Mouse (Mus musculus) forebrain, postnatal 0 days (tissue): ENCODE data around the gene Arhgap24. TPM values are rescaled to one million over a fixed set of nuclear protein-coding genes. Genes with fewer than 3 reads are reported as not detected.

Source experiments
- ATAC-seq: fragments of 200-750 bp; cut with Nextera tagmentation; 2 replicates; pipeline ENCODE4 v1.8.0; 2017; ENCODE audit warnings: mild to moderate bottlenecking, moderate library complexity
- DNase-seq: peaks from one replicate; pipeline ENCODE4 v3.0.0-alpha.2; 2015
- H3K27ac ChIP-seq: fragments of 300-500 bp; sonication (generic); 2 replicates; pipeline ENCODE4 v1.5.1; 2014; ENCODE audit warnings: low read depth, mild to moderate bottlenecking, antibody characterized with exemption, low read length, moderate library complexity, mixed read lengths
- H3K27me3 ChIP-seq: fragments of 300-500 bp; sonication (generic); 2 replicates; pipeline ENCODE4 v1.6.1; 2014; ENCODE audit warnings: mild to moderate bottlenecking, low read length, mixed read lengths; ENCODE audit not compliant: insufficient read depth
- H3K36me3 ChIP-seq: fragments of 300-500 bp; sonication (generic); 2 replicates; pipeline ENCODE4 v1.6.1; 2014; ENCODE audit warnings: mild to moderate bottlenecking, moderate library complexity; ENCODE audit not compliant: insufficient read depth
- H3K4me1 ChIP-seq: fragments of 300-500 bp; sonication (generic); 2 replicates; pipeline ENCODE4 v1.6.1; 2014; ENCODE audit warnings: antibody characterized with exemption; ENCODE audit not compliant: insufficient read depth
- H3K4me2 ChIP-seq: fragments of 300-500 bp; sonication (generic); 2 replicates; pipeline ENCODE4 v1.6.1; 2014; ENCODE audit warnings: low read depth, mild to moderate bottlenecking, moderate library complexity
- H3K4me3 ChIP-seq: fragments of 300-500 bp; sonication (generic); 2 replicates; pipeline ENCODE4 v1.5.1; 2014; ENCODE audit warnings: low read depth, low read length, mixed read lengths
- H3K9ac ChIP-seq: fragments of 300-500 bp; sonication (generic); 2 replicates; pipeline ENCODE4 v1.6.1; 2014; ENCODE audit warnings: mild to moderate bottlenecking
- H3K9me3 ChIP-seq: fragments of 300-500 bp; sonication (generic); 2 replicates; pipeline ENCODE4 v1.6.1; 2016; ENCODE audit warnings: low read length
- CTCF ChIP-seq: sonication (generic); IDR thresholded peaks from 2 replicates; pipeline ENCODE4 v1.5.1; 2016; ENCODE audit warnings: antibody characterized with exemption, control low read depth, low read depth
- WGBS: fragments of 180-500 bp; shearing (Covaris S2); extraction: QIAGEN DNeasy Blood & Tissue Kit; methylation state at CpG from one replicate; pipeline ENCODE4 v1.1.7; 2014; 5-methylcytosine and 5-hydroxymethylcytosine counted together
- polyA plus RNA-seq: library from polyadenylated mRNA; unstranded; fragments of >200 nt; fragmentation: Nextera tagmentation; extraction: Ambion mirVana; gene quantifications from 2 replicates; pipeline ENCODE4 v1.2.1, GENCODE M21; 2015
- total RNA-seq: library from RNA; depleted of rRNA; stranded (reverse); fragments of >200 nt; gene quantifications from 2 replicates; pipeline ENCODE4 v1.2.3, GENCODE M21; 2014

The Arhgap24 gene
- total and polyA plus RNA-seq, 2 experiments from 2014 or later = 6.0 to 8.6 TPM

DNA sequence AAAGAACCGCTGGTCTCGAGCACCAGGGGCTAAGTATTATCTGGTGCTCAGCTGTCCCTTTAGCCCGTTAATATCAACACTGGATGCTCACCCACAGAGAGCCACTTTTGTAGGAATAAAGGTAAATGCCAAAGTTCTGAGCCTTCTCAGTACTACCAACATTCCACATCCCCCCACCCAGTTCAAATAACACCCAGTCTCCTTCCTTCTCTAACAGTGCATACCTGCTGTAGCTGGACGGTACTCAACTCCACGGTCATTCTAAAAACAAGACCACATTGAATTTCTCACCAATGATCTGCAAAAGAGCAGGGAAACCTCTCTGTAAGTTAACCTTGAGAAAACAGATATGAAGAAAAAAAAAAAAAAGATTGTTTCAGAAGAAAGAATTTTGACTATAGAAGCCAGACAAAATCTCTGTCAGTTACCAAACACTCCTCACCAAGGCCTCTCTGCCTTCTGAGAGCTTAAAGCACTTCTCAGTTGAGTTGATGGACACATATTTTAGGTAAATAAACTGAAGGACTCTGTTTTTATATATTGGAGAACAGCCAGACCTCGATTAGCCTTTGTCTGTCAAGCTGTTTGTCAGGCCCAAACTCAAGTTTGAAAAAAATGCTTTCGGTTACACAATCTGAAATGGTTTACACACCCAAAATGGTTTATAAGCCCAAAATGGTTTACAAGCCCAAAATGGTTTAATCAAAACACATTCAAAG is 29.0 kb upstream of the Arhgap24 start:
- Histone ChIP-seq H3K27ac (no peak overlapping the region), H3K9me3 (no peaks in the 10 kb centered on the region), H3K36me3 (no peaks in the 10 kb centered on the region), H3K4me2 (no peak overlapping the region), H3K4me1 (no peaks in the 10 kb centered on the region), H3K4me3 (no peak overlapping the region), H3K27me3 (no peaks in the 10 kb centered on the region), H3K9ac (no peak overlapping the region)
- ATAC-seq = no peak
- WGBS = 75% methylated on average over 7 of the region's 7 CpGs
- no peak for DNase-seq
- TF ChIP-seq CTCF = no peak

DNA sequence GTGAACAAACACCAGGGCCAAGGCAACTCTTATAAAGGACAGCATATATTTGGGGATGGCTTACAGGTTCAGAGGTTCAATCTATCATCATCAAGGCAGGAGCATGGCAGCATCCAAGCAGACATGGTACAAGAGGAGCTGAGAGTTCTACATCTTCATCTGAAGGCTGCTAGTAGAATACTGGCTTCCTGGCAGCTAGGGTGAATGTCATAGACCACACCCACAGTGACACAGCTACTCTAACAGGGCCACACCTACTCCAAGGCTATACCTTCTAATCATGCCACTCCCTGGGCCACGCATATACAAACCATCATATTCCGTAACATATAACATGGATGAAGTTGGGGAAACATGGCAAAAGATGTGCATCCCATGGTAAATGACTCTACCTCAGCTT is 27.9 kb upstream of the Arhgap24 start:
- Histone ChIP-seq H3K36me3 (no peaks in the 10 kb centered on the region), H3K9ac (no peak overlapping the region), H3K9me3 (no peaks in the 10 kb centered on the region), H3K4me2 (no peak overlapping the region), H3K4me1 (no peaks in the 10 kb centered on the region), H3K4me3 (no peak overlapping the region), H3K27ac (no peak overlapping the region), H3K27me3 (no peaks in the 10 kb centered on the region)
- ATAC-seq (no peak), DNase-seq (no peak)
- TF ChIP-seq CTCF = no peak
- 96% methylated on average over 2 of the region's 2 CpGs for WGBS

DNA sequence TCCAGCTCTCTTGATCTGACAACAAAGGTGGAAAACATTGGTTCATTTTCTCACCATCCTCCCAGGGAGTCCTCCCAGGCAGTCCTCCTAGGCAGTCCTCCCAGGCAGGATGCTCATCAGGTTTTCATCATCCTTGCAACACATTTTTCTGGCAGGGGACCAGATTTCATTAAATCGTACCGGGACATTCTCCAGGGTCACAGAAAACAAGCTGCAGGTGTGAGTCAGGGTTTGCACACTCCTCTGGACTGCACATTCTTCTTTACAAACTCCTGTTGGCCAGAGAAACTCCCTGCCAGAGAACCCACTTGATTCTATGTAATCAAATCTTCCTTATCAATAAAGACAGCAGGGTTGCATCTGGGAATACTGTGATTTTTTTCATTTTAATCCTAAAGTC is 25.9 kb upstream of the Arhgap24 start:
- no peak overlapping the region for H3K9ac ChIP-seq
- no peaks in the 10 kb centered on the region for H3K4me1 ChIP-seq
- no peak overlapping the region for H3K4me3 ChIP-seq
- no peak overlapping the region for H3K4me2 ChIP-seq
- no peak overlapping the region for H3K27ac ChIP-seq
- no peaks in the 10 kb centered on the region for H3K9me3 ChIP-seq
- H3K27me3 ChIP-seq = no peaks in the 10 kb centered on the region
- H3K36me3 ChIP-seq = no peaks in the 10 kb centered on the region
- 59% methylated on average over 2 of the region's 2 CpGs for WGBS
- TF ChIP-seq CTCF = no peak
- DNase-seq (no peak), ATAC-seq (no peak)

DNA sequence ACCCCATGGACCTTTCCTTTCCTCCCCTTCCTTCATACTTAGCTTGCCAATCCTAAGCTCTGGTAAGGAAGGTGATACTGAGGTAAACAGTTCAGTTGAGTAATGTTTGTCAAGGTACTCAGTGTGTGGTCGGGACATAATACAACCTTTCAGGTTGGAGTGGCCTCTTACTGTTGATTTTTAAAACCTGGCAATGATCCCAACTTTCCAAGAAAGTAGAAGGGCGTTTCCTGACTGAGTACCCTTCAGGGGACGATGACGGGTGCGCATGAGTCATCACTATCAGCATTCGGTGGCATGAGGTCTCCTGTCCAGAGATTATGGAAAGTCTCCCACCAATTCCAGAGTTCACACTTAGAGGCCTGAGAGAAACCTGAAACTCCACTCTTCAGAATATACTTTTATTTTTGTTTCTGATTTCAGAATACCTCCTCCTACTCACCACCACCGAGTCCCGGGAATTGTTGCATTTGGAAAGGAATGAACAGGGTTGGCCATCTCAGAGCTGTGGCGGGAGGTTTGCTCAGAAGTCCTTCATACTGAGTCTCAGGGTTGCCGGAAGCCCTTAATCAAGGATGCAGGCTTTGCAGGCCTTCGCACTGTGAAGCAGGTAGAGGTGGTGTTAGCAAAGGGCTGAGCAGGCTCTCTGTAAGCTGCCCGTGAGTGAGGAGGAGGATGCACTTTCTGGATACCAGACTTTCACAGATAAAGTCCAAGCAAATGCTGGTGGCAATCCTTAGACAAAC is 20.6 kb upstream of the Arhgap24 start:
- DNase-seq (no peak), ATAC-seq (no peak)
- no peak for TF ChIP-seq CTCF
- 85% methylated on average over 12 of the region's 12 CpGs for WGBS
- Histone ChIP-seq H3K27me3 (no peaks in the 10 kb centered on the region), H3K4me1 (no peaks in the 10 kb centered on the region), H3K9ac (no peak overlapping the region), H3K4me2 (no peak overlapping the region), H3K36me3 (no peaks in the 10 kb centered on the region), H3K4me3 (no peak overlapping the region), H3K9me3 (no peaks in the 10 kb centered on the region), H3K27ac (no peak overlapping the region)

DNA sequence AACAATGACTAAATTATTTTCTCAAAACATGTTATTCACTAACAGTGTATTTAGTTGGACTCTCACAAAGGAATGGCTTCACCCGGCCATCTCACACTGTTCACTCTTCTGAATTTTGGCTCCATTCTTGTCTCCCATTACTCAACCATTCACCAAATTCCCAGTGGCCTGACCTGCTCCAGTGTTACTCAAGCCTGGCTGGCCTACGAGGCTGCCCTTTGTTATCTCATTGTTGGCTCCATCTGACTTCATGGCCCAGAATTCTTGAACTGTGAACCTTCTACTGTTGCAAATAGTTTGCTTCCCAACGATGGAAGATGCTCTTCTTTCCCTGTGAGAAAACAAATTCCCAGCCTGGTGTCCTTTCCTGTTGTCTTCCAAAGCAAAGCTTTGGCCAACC is 18.2 kb upstream of the Arhgap24 start:
- H3K27me3 ChIP-seq = no peaks in the 10 kb centered on the region
- no peak overlapping the region for H3K4me3 ChIP-seq
- H3K27ac ChIP-seq = no peak overlapping the region
- no peak for DNase-seq
- H3K4me1 ChIP-seq = no peaks in the 10 kb centered on the region
- no peak overlapping the region for H3K4me2 ChIP-seq
- no peak overlapping the region for H3K9ac ChIP-seq
- H3K36me3 ChIP-seq = no peaks in the 10 kb centered on the region
- no peak for TF ChIP-seq CTCF
- 87% methylated on average over 3 of the region's 3 CpGs for WGBS
- ATAC-seq = no peak
- H3K9me3 ChIP-seq = no peaks in the 10 kb centered on the region

DNA sequence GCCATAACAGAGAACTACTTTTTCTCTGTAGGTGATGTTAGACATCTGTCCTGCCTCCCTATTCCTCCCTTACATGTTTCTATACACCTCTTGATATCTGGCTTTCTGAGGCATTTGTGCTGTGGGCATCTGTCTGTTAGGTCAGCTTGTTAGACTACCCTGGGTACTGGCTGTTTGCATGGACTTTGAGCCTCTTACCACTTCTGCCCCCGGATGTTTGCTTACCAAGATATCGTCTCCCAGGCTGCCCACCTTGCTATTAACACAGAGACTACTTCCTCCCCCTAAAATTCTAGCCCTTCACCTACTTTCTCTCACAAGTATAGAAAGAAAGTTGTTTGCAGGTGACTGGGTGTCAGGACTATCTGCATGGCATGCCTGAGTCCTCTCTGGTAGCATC is 15.8 kb upstream of the Arhgap24 start:
- Histone ChIP-seq H3K9ac (no peak overlapping the region), H3K27ac (no peak overlapping the region), H3K9me3 (no peaks in the 10 kb centered on the region), H3K4me2 (no peak overlapping the region), H3K4me1 (no peaks in the 10 kb centered on the region), H3K36me3 (no peaks in the 10 kb centered on the region), H3K27me3 (no peaks in the 10 kb centered on the region), H3K4me3 (no peak overlapping the region)
- TF ChIP-seq CTCF = no peak
- ATAC-seq (no peak), DNase-seq (no peak)
- WGBS = 88% methylated on average over 2 of the region's 2 CpGs

DNA sequence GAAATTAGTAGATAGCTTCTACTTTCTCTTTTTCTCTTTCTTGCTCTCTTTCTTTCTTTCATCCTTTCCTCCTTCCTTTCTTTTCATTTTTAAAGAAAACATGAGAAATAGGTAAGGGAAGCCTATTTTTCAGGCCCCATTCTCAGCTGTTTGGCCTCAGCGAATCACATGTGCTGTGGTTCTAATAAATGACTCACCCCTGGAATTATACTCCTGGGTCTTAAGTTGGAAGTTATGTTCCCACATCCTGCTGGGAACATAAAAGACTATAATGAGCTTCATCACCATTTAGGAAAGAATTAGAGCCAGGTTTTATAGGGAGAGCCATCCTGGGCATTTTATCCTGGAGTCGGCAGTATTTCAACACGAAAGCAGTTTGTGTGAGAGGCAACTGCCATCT is 12.9 kb upstream of the Arhgap24 start:
- TF ChIP-seq CTCF = no peak
- 83% methylated on average over 3 of the region's 3 CpGs for WGBS
- Histone ChIP-seq H3K9me3 (no peaks in the 10 kb centered on the region), H3K36me3 (no peaks in the 10 kb centered on the region), H3K27me3 (no peaks in the 10 kb centered on the region), H3K9ac (no peak overlapping the region), H3K4me3 (no peak overlapping the region), H3K4me1 (no peaks in the 10 kb centered on the region), H3K4me2 (no peak overlapping the region), H3K27ac (no peak overlapping the region)
- DNase-seq (no peak), ATAC-seq (no peak)
